9 mouse cellular contexts compared by ENCODE assay signal in the genomic region with DNA sequence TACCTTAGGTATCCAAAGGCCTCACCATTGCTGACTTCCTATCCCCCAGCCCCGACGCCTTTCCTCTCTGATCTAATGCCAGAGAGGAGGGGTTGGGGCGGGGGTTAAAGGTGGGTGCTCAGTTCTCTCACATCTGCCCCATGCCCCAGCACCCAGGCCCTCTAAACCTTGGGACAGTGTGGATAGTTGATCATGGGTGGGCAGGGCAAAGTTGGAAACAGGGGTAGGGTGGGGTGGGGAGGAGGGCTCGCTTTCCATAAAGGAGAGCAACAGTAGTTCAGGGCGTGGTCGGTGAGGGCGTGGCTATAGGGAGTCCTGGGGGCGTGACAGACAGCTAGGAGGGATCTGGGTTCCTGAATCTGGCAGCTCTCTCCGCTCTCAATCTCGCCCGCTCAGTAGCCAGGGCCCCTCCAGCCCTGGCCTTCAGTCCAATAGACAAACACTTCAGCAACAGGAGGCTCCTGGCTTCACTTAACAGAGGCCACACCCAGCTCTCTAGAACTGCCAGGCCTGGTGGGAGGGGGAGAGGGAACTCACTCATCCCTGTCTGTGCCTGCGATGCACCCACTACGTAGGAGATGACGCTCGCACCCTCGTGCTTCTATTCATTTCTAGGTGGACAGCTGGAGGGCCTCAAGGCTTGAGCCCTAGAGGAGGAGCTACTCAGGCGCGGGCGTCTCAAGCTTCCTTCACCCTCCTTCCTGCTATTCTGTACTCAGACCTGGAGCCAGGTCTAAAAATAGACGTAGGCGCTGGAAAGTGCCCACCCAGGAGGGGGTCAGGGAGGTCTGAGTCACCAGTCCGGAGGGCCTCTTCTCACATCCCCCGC. TPM values are rescaled to one million over a fixed set of nuclear protein-coding genes. Genes with fewer than 3 reads are reported as not detected.
A peak's percentile ranks its signal among the peaks of the same experiment; 100 is the strongest.
DNase-seq lines count a peak whose midpoint lies in the region; ATAC-seq and TF ChIP-seq lines count a peak whose summit lies in the region.
"Had no signal": no experiment of that assay in that cellular context is flagged by ENCODE, and none has a peak within 500 bp of the region (broad histone marks: within the 10 kb centered on the region; RNA-seq: fewer than 3 reads in every experiment).

No protein-coding gene starts in this region.

- peaks cover 24% of the 10 kb centered on the region for H3K4me1 ChIP-seq in limb, embryonic 14.5 days (ENCODE audit: control insufficient read depth, insufficient read depth, low read length)

- ATAC-seq in limb, embryonic 14.5 days (ENCODE audit: low FRiP score, low read depth) = peak; percentile 62

- 9% methylated on average over 23 of the region's 23 CpGs for WGBS in limb, embryonic 14.5 days

- peak; percentile 41 for DNase-seq in cerebellum, adult 11-12 months
- no peak for DNase-seq in cerebellum, adult 11 months
- peak; percentile 69 to 75 for DNase-seq in cerebellum, postnatal 25 days
- peak; percentile 75 for DNase-seq in gastrocnemius, postnatal 14 days
- peak; percentile 39 for DNase-seq in induced T-regulatory cell, adult 2 months (ENCODE audit: low read depth)
- DNase-seq in limb, embryonic 14.5 days (ENCODE audit: low spot score) = peak; percentile 60
- peak; percentile 35 for DNase-seq in ovary, postnatal 10 days (ENCODE audit: low spot score)
- DNase-seq in spleen, postnatal 14 days (ENCODE audit: low spot score in 2 of 2) = no peak

- intact Hi-C loops in gastrocnemius, postnatal 14 days (cut with DNase I; ENCODE audit: low total_unique reads) = loop anchor here (2.0 to 10.0 kb wide), 2 partner anchors 48 to 148 kb away; no protein-coding TSS in a partner anchor

- no peak overlapping the region for H3K4me3 ChIP-seq in limb, embryonic 14.5 days (replicated peaks; ENCODE audit: low read length)
- H3K4me3 ChIP-seq: erythroblast, embryonic 14.5 days had no signal

- TF ChIP-seq POLR2A in limb, embryonic 14.5 days (IDR thresholded peaks at IDR 0.05; ENCODE audit: borderline replicate concordance, extremely low read depth, insufficient read depth, insufficient read length) = no peak

- H3K9me3 ChIP-seq in limb, embryonic 14.5 days (ENCODE audit: control insufficient read depth, low read length) = no peaks in the 10 kb centered on the region

- no peak overlapping the region for H3K9ac ChIP-seq in limb, embryonic 14.5 days (ENCODE audit: low read depth, low read length, severe bottlenecking)

- H3K4me2 ChIP-seq in limb, embryonic 14.5 days (replicated peaks; ENCODE audit: low read depth, low read length, severe bottlenecking) = peak overlapping the region; percentile 14; the same call in 1 of the 2 replicates

- H3K36me3 ChIP-seq in limb, embryonic 14.5 days (ENCODE audit: control insufficient read depth, insufficient read depth, low read length) = no peaks in the 10 kb centered on the region

- peak overlapping the region; percentile 30; the same call in 1 of the 2 replicates for H3K27ac ChIP-seq in limb, embryonic 14.5 days (replicated peaks; ENCODE audit: low read depth, low read length)

- H3K27me3 ChIP-seq in limb, embryonic 14.5 days (ENCODE audit: control insufficient read depth, insufficient read depth, low read length) = no peaks in the 10 kb centered on the region

RNA-seq across cellular contexts. Expression of a gene that starts 10.9 kb away (rescaled TPM):
- total RNA-seq in gastrocnemius, postnatal 14 days (2021) = 10 to 100 TPM; 37.9 to 46.5 TPM
- 254 and 284 TPM in 2 replicates for polyA plus RNA-seq in limb, embryonic 14.5 days (2012; rRNA removed)
- 153 TPM in 2 replicates for polyA plus RNA-seq in limb, embryonic 14.5 days (2014; fragmentation: Nextera tagmentation; extraction: Ambion mirVana)
- polyA plus RNA-seq: erythroblast, embryonic 14.5 days had no signal

RNA-seq across cellular contexts. Expression of a gene that starts 52.1 kb away (rescaled TPM):
- 1 to 10 TPM; 1.0 to 1.5 TPM for total RNA-seq in gastrocnemius, postnatal 14 days (2021)
- 52.3 and 73.4 TPM in 2 replicates for polyA plus RNA-seq in limb, embryonic 14.5 days (2012; rRNA removed)
- 7.2 and 9.2 TPM in 2 replicates for polyA plus RNA-seq in limb, embryonic 14.5 days (2014; fragmentation: Nextera tagmentation; extraction: Ambion mirVana)
- polyA plus RNA-seq: erythroblast, embryonic 14.5 days had no signal

Comparison
In these comparisons a context has a peak if more than half of its experiments do, and no peak if none do; other contexts are left out.
1. DNase-seq: peak in cerebellum, adult 11-12 months (single experiment), cerebellum, postnatal 25 days (2 of 2), gastrocnemius, postnatal 14 days (single experiment), induced T-regulatory cell, adult 2 months (single experiment), limb, embryonic 14.5 days (single experiment) and ovary, postnatal 10 days (single experiment); none in cerebellum, adult 11 months (single experiment) and spleen, postnatal 14 days (0 of 2).